Mouse (Mus musculus): Measurements from ENCODE around the gene Supt3.

DNA sequence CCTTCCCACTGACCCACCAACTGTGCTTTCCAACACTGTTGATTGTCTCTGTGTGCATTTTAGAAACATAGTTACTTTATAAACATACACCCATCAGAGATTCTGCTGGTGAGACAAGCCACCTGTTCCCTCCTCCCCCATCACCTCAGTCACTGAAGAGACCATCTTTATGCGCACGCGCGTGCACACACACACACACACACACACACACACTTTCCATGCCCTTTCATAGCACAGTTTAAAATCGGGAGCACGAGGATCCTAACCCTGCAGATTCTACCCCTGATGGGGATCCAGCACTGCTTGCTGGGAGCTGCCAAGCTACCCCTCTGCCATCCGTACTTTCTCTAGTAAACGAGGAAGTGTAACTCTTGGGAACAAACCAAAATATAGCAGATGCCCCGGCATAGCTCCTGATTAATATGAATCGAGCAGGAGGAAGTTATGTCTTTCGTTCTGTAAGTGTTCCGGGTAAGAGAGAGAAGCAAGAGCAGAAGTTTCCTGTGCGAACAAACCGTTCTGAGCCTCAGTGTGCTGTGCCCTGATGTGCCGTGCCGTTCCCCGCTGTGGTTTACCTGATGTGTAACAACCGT is 342.8 kb downstream of the Supt3 start:
- TF ChIP-seq CTCF (IDR thresholded peaks at IDR 0.05; ENCODE audit: borderline replicate concordance, extremely low read depth, insufficient read depth, insufficient read length) (no peak), POLR2A (IDR thresholded peaks at IDR 0.05; ENCODE audit: borderline replicate concordance, extremely low read depth, insufficient read depth, insufficient read length, poor library complexity, severe bottlenecking) (no peak)
